Mouse (Mus musculus): ENCODE measurements around the gene Mepce. TPM values are rescaled to one million over a fixed set of nuclear protein-coding genes. Genes with fewer than 3 reads are reported as not detected.
"Not testable (repeated sequence)": the region's sequence is repeated elsewhere in the genome, so short reads cannot be mapped to it uniquely, and the experiment has no call there.

The Mepce gene
- total RNA-seq (2014; rRNA removed), result 13.7 and 15.9 TPM in 2 replicates
- 16.3 and 18.7 TPM in 2 replicates for polyA plus RNA-seq (2012; rRNA removed)

GRCm38 (mm10) chr5:137787151-137787928, at the start of gene Mepce, which contains the start of gene Zcwpw1:
Gene Mepce, minus strand, starts transcription at chr5:137787655.
Gene Zcwpw1, plus strand, starts transcription at chr5:137787798.
- Histone ChIP-seq H3K4me1 (ENCODE audit: control insufficient read depth, insufficient read depth, low read length) (peaks cover 19% of the 10 kb centered on the region), H3K27ac (replicated peaks; ENCODE audit: insufficient read depth, low read depth, low read length) (peak within 1 kb of the TSS; percentile 85), H3K36me3 (ENCODE audit: control insufficient read depth, insufficient read depth, low read length) (peaks cover 5% of the 10 kb centered on the region; the same call in 1 of the 2 replicates), H3K79me2 (ENCODE audit: control insufficient read depth, insufficient read depth, low read length) (peaks cover 16% of the 10 kb centered on the region), H3K27me3 (ENCODE audit: control insufficient read depth, insufficient read depth, low read length) (no peaks in the 10 kb centered on the region), H3K4me3 (ENCODE audit: insufficient read depth, low read depth, low read length) (peak within 1 kb of the TSS; percentile 82), H3K9ac (ENCODE audit: low read depth, low read length) (peak within 1 kb of the TSS; percentile 91)
- TF ChIP-seq CTCF (IDR thresholded peaks at IDR 0.05; ENCODE audit: low read depth, low read length) (peak; percentile 85), POLR2A (IDR thresholded peaks at IDR 0.05; ENCODE audit: extremely low read depth, insufficient read depth, low read length) (0 out of 2 replicates have a peak, but pooled peaks have one; percentile 53)
- WGBS, result under 1% methylated on average over 48 of the region's 48 CpGs
- DNase-seq (ENCODE audit: extremely low read depth, low read depth, low spot score), result peak; percentile 89

GRCm38 (mm10) chr5:137837110-137837509, 49.7 kb upstream of the Mepce start:
- not testable (repeated sequence) for H3K36me3 ChIP-seq (ENCODE audit: control insufficient read depth, insufficient read depth, low read length); DNase-seq (ENCODE audit: extremely low read depth, low read depth, low spot score); H3K79me2 ChIP-seq (ENCODE audit: control insufficient read depth, insufficient read depth, low read length); H3K4me3 ChIP-seq (ENCODE audit: insufficient read depth, low read depth, low read length); H3K9ac ChIP-seq (ENCODE audit: low read depth, low read length); H3K27me3 ChIP-seq (ENCODE audit: control insufficient read depth, insufficient read depth, low read length); H3K27ac ChIP-seq (replicated peaks; ENCODE audit: insufficient read depth, low read depth, low read length); H3K4me1 ChIP-seq (ENCODE audit: control insufficient read depth, insufficient read depth, low read length)

GRCm38 (mm10) chr5:137836611-137837010, 49.2 kb upstream of the Mepce start:
- no peak overlapping the region for H3K4me3 ChIP-seq (ENCODE audit: insufficient read depth, low read depth, low read length)
- TF ChIP-seq CTCF (IDR thresholded peaks at IDR 0.05; ENCODE audit: low read depth, low read length), result no peak
- no peaks in the 10 kb centered on the region for H3K79me2 ChIP-seq (ENCODE audit: control insufficient read depth, insufficient read depth, low read length)
- DNase-seq (ENCODE audit: extremely low read depth, low read depth, low spot score), result no peak
- no peak overlapping the region for H3K27ac ChIP-seq (replicated peaks; ENCODE audit: insufficient read depth, low read depth, low read length)
- no peaks in the 10 kb centered on the region for H3K27me3 ChIP-seq (ENCODE audit: control insufficient read depth, insufficient read depth, low read length)
- no peaks in the 10 kb centered on the region for H3K36me3 ChIP-seq (ENCODE audit: control insufficient read depth, insufficient read depth, low read length)
- no peaks in the 10 kb centered on the region for H3K4me1 ChIP-seq (ENCODE audit: control insufficient read depth, insufficient read depth, low read length)
- H3K9ac ChIP-seq (ENCODE audit: low read depth, low read length), result no peak overlapping the region

- H3K79me2 ChIP-seq (ENCODE audit: control insufficient read depth, insufficient read depth, low read length); DNase-seq (ENCODE audit: extremely low read depth, low read depth, low spot score); H3K4me1 ChIP-seq (ENCODE audit: control insufficient read depth, insufficient read depth, low read length); H3K36me3 ChIP-seq (ENCODE audit: control insufficient read depth, insufficient read depth, low read length); H3K27me3 ChIP-seq (ENCODE audit: control insufficient read depth, insufficient read depth, low read length); H3K4me3 ChIP-seq (ENCODE audit: insufficient read depth, low read depth, low read length); H3K27ac ChIP-seq (replicated peaks; ENCODE audit: insufficient read depth, low read depth, low read length): not testable (repeated sequence)
- 0 out of 2 replicates have a peak within 1 kb of the TSS, but pooled peaks have one; percentile 5 for H3K9ac ChIP-seq (ENCODE audit: low read depth, low read length)
- whole genome bisulfite sequencing, result 60% methylated on average over 2 of the region's 2 CpGs
These were observed 48.6 kb upstream of the Mepce start, which contains the start of gene Pilra for GRCm38 (mm10) chr5:137835966-137836520. Gene Pilra, minus strand, starts transcription at chr5:137836281.

DNA sequence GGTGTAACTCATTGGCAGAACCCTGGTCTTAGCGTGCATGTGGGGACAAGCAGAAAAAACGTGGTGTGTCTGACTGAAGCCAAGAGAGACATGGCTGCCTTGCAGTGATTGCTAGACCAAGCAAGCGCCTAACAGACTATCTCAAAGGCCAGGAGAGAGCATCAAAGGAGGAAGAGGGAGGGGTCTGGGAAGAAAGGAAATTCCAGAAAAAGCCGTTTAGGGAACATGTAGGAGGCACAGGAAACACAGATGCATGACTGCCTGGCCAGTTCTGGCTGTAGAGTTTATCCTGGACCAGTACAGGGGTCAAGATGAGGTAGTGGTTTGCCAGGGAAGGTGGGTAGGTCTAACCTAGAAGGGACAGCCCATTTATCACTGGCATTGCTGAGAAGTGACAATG, 46.0 kb upstream of the Mepce start:
- peaks cover 2% of the 10 kb centered on the region; the same call in 1 of the 2 replicates for H3K4me1 ChIP-seq (ENCODE audit: control insufficient read depth, insufficient read depth, low read length)
- H3K27me3 ChIP-seq (ENCODE audit: control insufficient read depth, insufficient read depth, low read length), result no peaks in the 10 kb centered on the region
- no peak overlapping the region for H3K9ac ChIP-seq (ENCODE audit: low read depth, low read length)
- no peak for TF ChIP-seq POLR2A (IDR thresholded peaks at IDR 0.05; ENCODE audit: extremely low read depth, insufficient read depth, low read length)
- TF ChIP-seq CTCF (IDR thresholded peaks at IDR 0.05; ENCODE audit: low read depth, low read length), result no peak
- WGBS, result 76% methylated on average over 4 of the region's 4 CpGs
- H3K4me3 ChIP-seq (ENCODE audit: insufficient read depth, low read depth, low read length), result no peak overlapping the region
- H3K79me2 ChIP-seq (ENCODE audit: control insufficient read depth, insufficient read depth, low read length), result no peaks in the 10 kb centered on the region
- no peaks in the 10 kb centered on the region for H3K36me3 ChIP-seq (ENCODE audit: control insufficient read depth, insufficient read depth, low read length)
- DNase-seq (ENCODE audit: extremely low read depth, low read depth, low spot score), result no peak
- H3K27ac ChIP-seq (replicated peaks; ENCODE audit: insufficient read depth, low read depth, low read length), result no peak overlapping the region

- no peaks in the 10 kb centered on the region for H3K36me3 ChIP-seq (ENCODE audit: control insufficient read depth, insufficient read depth, low read length)
- H3K79me2 ChIP-seq (ENCODE audit: control insufficient read depth, insufficient read depth, low read length), result no peaks in the 10 kb centered on the region
- H3K27ac ChIP-seq (replicated peaks; ENCODE audit: insufficient read depth, low read depth, low read length), result no peak overlapping the region
- DNase-seq (ENCODE audit: extremely low read depth, low read depth, low spot score), result peak; percentile 21
- TF ChIP-seq POLR2A (IDR thresholded peaks at IDR 0.05; ENCODE audit: extremely low read depth, insufficient read depth, low read length) (no peak), CTCF (IDR thresholded peaks at IDR 0.05; ENCODE audit: low read depth, low read length) (no peak)
- H3K4me1 ChIP-seq (ENCODE audit: control insufficient read depth, insufficient read depth, low read length), result peaks cover 2% of the 10 kb centered on the region; the same call in 1 of the 2 replicates
- 83% methylated on average over 6 of the region's 6 CpGs for WGBS
- H3K9ac ChIP-seq (ENCODE audit: low read depth, low read length), result no peak overlapping the region
- H3K27me3 ChIP-seq (ENCODE audit: control insufficient read depth, insufficient read depth, low read length), result no peaks in the 10 kb centered on the region
- no peak overlapping the region for H3K4me3 ChIP-seq (ENCODE audit: insufficient read depth, low read depth, low read length)
These were observed 44.1 kb upstream of the Mepce start for GRCm38 (mm10) chr5:137831506-137831905.

All from liver, adult 2 months (tissue).